Comparison of ENCODE assay signal across 11 mouse cellular contexts in genomic region chr1:89489111-89489971, GRCm38 (mm10). TPM values are rescaled to one million over a fixed set of nuclear protein-coding genes. Genes with fewer than 3 reads are reported as not detected.
DNase-seq lines count a peak whose midpoint lies in the region; ATAC-seq and TF ChIP-seq lines count a peak whose summit lies in the region.
"Had no signal": no experiment of that assay in that cellular context is flagged by ENCODE, and none has a peak within 500 bp of the region (broad histone marks: within the 10 kb centered on the region; RNA-seq: fewer than 3 reads in every experiment).

No protein-coding gene starts in this region.

- H3K4me2 ChIP-seq in lung, embryonic 14.5 days, result peak overlapping the region; percentile 7; the same call in 1 of the 2 replicates
- H3K4me2 ChIP-seq in intestine, embryonic 14.5 days (ENCODE audit: low read length), result no peak overlapping the region

- no peak for TF ChIP-seq CTCF in lung, embryonic 14.5 days (IDR thresholded peaks at IDR 0.05; ENCODE audit: low read depth)

- no peaks in the 10 kb centered on the region for H3K9me3 ChIP-seq in lung, embryonic 14.5 days (ENCODE audit: low read depth, low read length)
- no peaks in the 10 kb centered on the region for H3K9me3 ChIP-seq in intestine, embryonic 14.5 days (ENCODE audit: control insufficient read depth, low read length)

- H3K27me3 ChIP-seq in lung, embryonic 14.5 days (ENCODE audit: insufficient read depth, low read length), result no peaks in the 10 kb centered on the region
- no peaks in the 10 kb centered on the region for H3K27me3 ChIP-seq in intestine, embryonic 14.5 days (replicated peaks; ENCODE audit: control insufficient read depth, insufficient read depth, low read length)

- no peak overlapping the region for H3K9ac ChIP-seq in lung, embryonic 14.5 days
- H3K9ac ChIP-seq in intestine, embryonic 14.5 days (ENCODE audit: low read length), result no peak overlapping the region

- H3K4me3 ChIP-seq in lung, embryonic 14.5 days (ENCODE audit: low read depth, low read length), result no peak overlapping the region
- H3K4me3 ChIP-seq in intestine, embryonic 14.5 days (ENCODE audit: low read depth, low read length), result no peak overlapping the region

- no peaks in the 10 kb centered on the region for H3K36me3 ChIP-seq in lung, embryonic 14.5 days (ENCODE audit: insufficient read depth)
- H3K36me3 ChIP-seq in intestine, embryonic 14.5 days (ENCODE audit: control insufficient read depth, insufficient read depth, low read length), result no peaks in the 10 kb centered on the region

- H3K27ac ChIP-seq in lung, embryonic 14.5 days (ENCODE audit: low read depth), result no peak overlapping the region
- H3K27ac ChIP-seq in intestine, embryonic 14.5 days (ENCODE audit: low read depth), result no peak overlapping the region

- peak; percentile 40 to 71 for DNase-seq in cerebellum, postnatal 14 days
- DNase-seq in cerebellum, adult 11-12 months, result no peak
- DNase-seq in lung, embryonic 14.5 days, result peak; percentile 60
- no peak for DNase-seq in lung, postnatal 25 days (ENCODE audit: low spot score)
- DNase-seq in intestine, embryonic 14.5 days (ENCODE audit: low spot score), result peak; percentile 69
- DNase-seq in layer of hippocampus, adult 11-12 months (ENCODE audit: low spot score), result no peak
- DNase-seq in embryo, embryonic 11 days, result no peak
- DNase-seq: adrenal gland, postnatal 36 days; cerebellum, adult 9-11 months; heart, postnatal 10 days had no signal

- peak; percentile 32; the same call in 1 of the 2 replicates for ATAC-seq in lung, embryonic 14.5 days (ENCODE audit: insufficient read depth)
- peak; percentile 26; the same call in 1 of the 2 replicates for ATAC-seq in intestine, embryonic 14.5 days (replicated peaks; ENCODE audit: low FRiP score, low TSS enrichment, low read depth)
- peak; percentile 22; the same call in 1 of the 2 replicates for ATAC-seq in megakaryocyte-erythroid progenitor cell, adult 5-6 weeks (replicated peaks; ENCODE audit: low FRiP score, low TSS enrichment, poor library complexity, severe bottlenecking)

- H3K4me1 ChIP-seq in lung, embryonic 14.5 days (ENCODE audit: insufficient read depth), result peaks cover 12% of the 10 kb centered on the region; the same call in 1 of the 2 replicates
- peaks cover 9% of the 10 kb centered on the region for H3K4me1 ChIP-seq in intestine, embryonic 14.5 days (replicated peaks; ENCODE audit: control insufficient read depth, insufficient read depth, low read length)

- 50% methylated on average over 17 of the region's 17 CpGs for WGBS in lung, embryonic 14.5 days
- 59% methylated on average over 17 of the region's 17 CpGs for WGBS in intestine, embryonic 14.5 days

RNA-seq across cellular contexts. Expression of gene Agap1, which starts 34.7 kb away (rescaled TPM):
- polyA plus RNA-seq in lung, embryonic 14.5 days (2014; fragmentation: Nextera tagmentation; extraction: Ambion mirVana), result 18.2 and 21.3 TPM in 2 replicates
- 16.6 and 17.9 TPM in 2 replicates for polyA plus RNA-seq in intestine, embryonic 14.5 days (2014; fragmentation: Nextera tagmentation; extraction: Ambion mirVana)
- 29.5 and 35.0 TPM in 2 replicates for total RNA-seq in megakaryocyte-erythroid progenitor cell, adult 5-6 weeks (2014; fragmentation: Nextera tagmentation)
- total RNA-seq in megakaryocyte-erythroid progenitor cell, adult 5-6 weeks (2017), result 12.8 and 21.7 TPM in 2 replicates

Comparison
In these comparisons a context has a peak if more than half of its experiments do, and no peak if none do; other contexts are left out.
1. DNase-seq: peak in cerebellum, postnatal 14 days (2 of 2), lung, embryonic 14.5 days (single experiment) and intestine, embryonic 14.5 days (single experiment); none in cerebellum, adult 11-12 months (single experiment), lung, postnatal 25 days (single experiment), layer of hippocampus, adult 11-12 months (single experiment) and embryo, embryonic 11 days (single experiment).
2. Peak in every context shown above with its lines, with median percentiles within 50 percentile points of each other: ATAC-seq.